Mouse (Mus musculus) liver, postnatal 0 days (tissue): ENCODE results near the gene Pepd.

ENCODE experiments used
- CTCF ChIP-seq: sonication (generic); IDR thresholded peaks from 2 replicates; pipeline ENCODE4 v1.5.1; 2016; ENCODE audit warnings: antibody characterized with exemption, low read depth
- EP300 ChIP-seq: IDR thresholded peaks from 2 replicates; pipeline ENCODE4 v1.6.1; 2016; ENCODE audit warnings: antibody characterized with exemption, low read depth, mild to moderate bottlenecking

DNA sequence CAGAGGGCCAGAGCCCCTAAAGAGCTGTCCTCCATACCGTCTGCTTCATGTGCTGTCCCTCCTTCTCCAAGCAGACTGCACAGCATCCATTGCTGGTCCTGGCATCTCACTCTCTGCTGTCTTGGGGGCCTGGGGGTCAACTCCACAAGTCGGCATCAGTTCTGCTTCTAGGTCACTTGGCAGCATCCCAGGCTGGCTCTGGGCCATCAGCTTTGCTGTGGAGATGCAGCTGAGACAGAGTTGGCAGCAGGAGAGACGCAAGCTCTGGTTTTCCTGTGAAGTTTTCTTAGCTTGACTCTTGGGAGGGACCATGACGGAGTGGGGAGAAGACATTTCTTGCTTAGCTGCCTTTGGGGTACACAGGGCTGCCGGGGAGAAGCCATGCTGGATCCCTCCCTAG, 13.0 kb downstream of the Pepd start:
- TF ChIP-seq CTCF (no peak), EP300 (no peak)
